Mouse (Mus musculus): ENCODE measurements around the gene Gm4187. TPM values are rescaled to one million over a fixed set of nuclear protein-coding genes. Genes with fewer than 3 reads are reported as not detected.

Gm4187 gene
- not detected for polyA plus RNA-seq (2015; fragmentation: Illumina TruSeq; extraction: RNeasy Lipid Tissue Mini Kit (QIAGEN cat#74804); ENCODE audit: low read depth, low replicate concordance)

DNA sequence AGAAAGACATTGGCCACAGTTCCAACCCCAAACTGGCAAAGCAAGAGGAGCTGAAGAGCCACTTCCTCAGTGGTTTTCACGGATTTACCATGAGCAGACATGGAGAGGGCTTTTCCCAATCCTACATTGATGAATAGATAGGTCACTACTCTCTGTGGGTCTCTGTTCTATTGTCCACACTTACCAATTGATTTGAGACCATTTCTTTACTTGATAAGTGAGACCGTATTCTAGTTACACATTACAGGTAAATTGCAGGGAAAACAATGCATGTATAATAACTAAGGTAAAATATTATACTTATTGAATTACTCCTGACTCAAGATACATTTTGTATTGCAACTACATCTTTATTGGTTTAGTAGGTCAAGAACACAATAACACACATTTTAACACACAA is at the start of gene Gm4187:
Gm4187 (minus strand) TSS at position 101 of the 400 bp plus-strand sequence.

DNA sequence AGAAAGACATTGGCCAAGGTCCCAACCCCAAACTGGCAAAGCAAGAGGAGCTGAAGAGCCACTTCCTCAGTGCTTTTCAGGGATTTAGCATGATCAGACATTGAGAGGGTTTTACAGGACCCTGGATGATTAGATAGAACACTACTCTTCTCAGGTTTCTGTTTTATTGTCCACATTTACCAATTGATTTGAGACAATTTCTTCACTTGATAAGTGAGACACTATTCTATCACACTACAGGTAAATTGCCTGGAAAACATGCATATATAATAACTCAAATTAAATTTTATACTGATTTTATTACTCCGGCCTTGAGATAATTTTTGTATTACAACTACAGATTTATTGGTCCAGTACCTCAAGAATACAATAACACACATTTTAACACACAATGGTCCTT is 41.4 kb upstream of the Gm4187 start, which contains the start of gene Gm8660:
Gm8660 (minus strand) TSS at position 101 of the 400 bp plus-strand sequence.

Other genes starting within 250 kb of the Gm4187 start
- not detected for gene Gm16451, start 211.5 kb downstream of the Gm4187 start, polyA plus RNA-seq (2015; fragmentation: Illumina TruSeq; extraction: RNeasy Lipid Tissue Mini Kit (QIAGEN cat#74804); ENCODE audit: low read depth, low replicate concordance)
- not detected for gene Gm10666, start 195.0 kb downstream of the Gm4187 start, polyA plus RNA-seq (2015; fragmentation: Illumina TruSeq; extraction: RNeasy Lipid Tissue Mini Kit (QIAGEN cat#74804); ENCODE audit: low read depth, low replicate concordance)
- gene Vmn1r142, start 165.7 kb downstream of the Gm4187 start, polyA plus RNA-seq (2015; fragmentation: Illumina TruSeq; extraction: RNeasy Lipid Tissue Mini Kit (QIAGEN cat#74804); ENCODE audit: low read depth, low replicate concordance), result not detected
- not detected for gene Vmn1r143, start 140.3 kb downstream of the Gm4187 start, polyA plus RNA-seq (2015; fragmentation: Illumina TruSeq; extraction: RNeasy Lipid Tissue Mini Kit (QIAGEN cat#74804); ENCODE audit: low read depth, low replicate concordance)
- not detected for gene Gm8653, start 128.5 kb downstream of the Gm4187 start, polyA plus RNA-seq (2015; fragmentation: Illumina TruSeq; extraction: RNeasy Lipid Tissue Mini Kit (QIAGEN cat#74804); ENCODE audit: low read depth, low replicate concordance)
- not detected for gene Gm8453, start 100.2 kb downstream of the Gm4187 start, polyA plus RNA-seq (2015; fragmentation: Illumina TruSeq; extraction: RNeasy Lipid Tissue Mini Kit (QIAGEN cat#74804); ENCODE audit: low read depth, low replicate concordance)
- gene Gm8660, start 41.3 kb upstream of the Gm4187 start, polyA plus RNA-seq (2015; fragmentation: Illumina TruSeq; extraction: RNeasy Lipid Tissue Mini Kit (QIAGEN cat#74804); ENCODE audit: low read depth, low replicate concordance), result not detected
- gene Vmn1r148, start 83.9 kb upstream of the Gm4187 start, polyA plus RNA-seq (2015; fragmentation: Illumina TruSeq; extraction: RNeasy Lipid Tissue Mini Kit (QIAGEN cat#74804); ENCODE audit: low read depth, low replicate concordance), result not detected
- not detected for gene Vmn1r149, start 108.5 kb upstream of the Gm4187 start, polyA plus RNA-seq (2015; fragmentation: Illumina TruSeq; extraction: RNeasy Lipid Tissue Mini Kit (QIAGEN cat#74804); ENCODE audit: low read depth, low replicate concordance)
- gene Gm10665, start 134.4 kb upstream of the Gm4187 start, polyA plus RNA-seq (2015; fragmentation: Illumina TruSeq; extraction: RNeasy Lipid Tissue Mini Kit (QIAGEN cat#74804); ENCODE audit: low read depth, low replicate concordance), result not detected
- gene Vmn1r151, start 170.0 kb upstream of the Gm4187 start, polyA plus RNA-seq (2015; fragmentation: Illumina TruSeq; extraction: RNeasy Lipid Tissue Mini Kit (QIAGEN cat#74804); ENCODE audit: low read depth, low replicate concordance), result not detected
- not detected for gene Vmn1r152, start 193.2 kb upstream of the Gm4187 start, polyA plus RNA-seq (2015; fragmentation: Illumina TruSeq; extraction: RNeasy Lipid Tissue Mini Kit (QIAGEN cat#74804); ENCODE audit: low read depth, low replicate concordance)
- not detected for gene Gm8677, start 205.2 kb upstream of the Gm4187 start, polyA plus RNA-seq (2015; fragmentation: Illumina TruSeq; extraction: RNeasy Lipid Tissue Mini Kit (QIAGEN cat#74804); ENCODE audit: low read depth, low replicate concordance)
- not detected for gene Gm4201, start 235.6 kb upstream of the Gm4187 start, polyA plus RNA-seq (2015; fragmentation: Illumina TruSeq; extraction: RNeasy Lipid Tissue Mini Kit (QIAGEN cat#74804); ENCODE audit: low read depth, low replicate concordance)

Data from brain, adult 10 weeks (tissue).